Mouse (Mus musculus): ENCODE results near the gene Eif3g. TPM values are rescaled to one million over a fixed set of nuclear protein-coding genes. Genes with fewer than 3 reads are reported as not detected.

The Eif3g gene
- total RNA-seq, 2 experiments from 2014 or later, result 301 to 325 TPM

DNA sequence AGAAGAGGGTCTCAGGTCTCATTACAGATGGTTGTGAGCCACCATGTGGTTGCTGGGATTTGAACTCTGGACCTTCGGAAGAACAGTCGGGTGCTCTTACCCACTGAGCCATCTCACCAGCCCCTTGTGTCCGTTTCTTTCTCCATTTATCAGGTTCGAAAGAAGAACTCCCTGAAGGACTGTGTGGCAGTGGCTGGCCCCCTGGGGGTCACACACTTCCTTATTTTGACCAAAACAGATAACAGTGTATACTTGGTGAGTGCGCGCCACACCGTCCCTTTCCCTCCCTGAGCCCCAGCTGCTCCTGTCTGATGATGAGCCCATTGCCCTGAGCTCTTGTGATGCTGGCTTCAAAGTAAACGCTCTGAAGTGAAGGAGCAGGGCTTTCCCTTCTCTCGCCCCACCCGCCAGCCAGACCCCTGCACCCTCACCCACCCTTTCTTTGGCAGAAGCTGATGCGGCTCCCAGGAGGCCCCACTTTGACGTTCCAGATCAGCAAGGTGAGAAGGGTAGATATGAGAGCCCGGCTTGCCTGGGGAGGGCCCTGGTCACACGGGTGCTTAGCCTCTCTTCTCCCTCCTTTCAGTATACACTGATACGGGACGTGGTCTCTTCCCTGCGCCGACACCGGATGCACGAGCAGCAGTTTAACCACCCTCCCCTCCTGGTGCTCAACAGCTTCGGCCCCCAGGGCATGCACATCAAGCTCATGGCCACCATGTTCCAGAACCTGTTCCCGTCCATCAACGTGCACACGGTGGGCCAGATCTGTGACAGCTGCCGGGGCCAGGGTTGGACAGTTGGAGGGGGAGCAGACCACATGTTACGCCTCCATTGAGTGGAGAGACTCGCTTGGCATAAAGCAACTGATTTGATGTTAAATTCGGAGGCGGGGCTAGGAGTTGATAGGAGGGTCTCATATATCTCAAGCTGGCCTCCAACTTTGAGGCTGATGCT is 9.0 kb downstream of the Eif3g start:
- ATAC-seq (replicated peaks; ENCODE audit: low FRiP score, low TSS enrichment, poor library complexity, severe bottlenecking), result peak; percentile 38

DNA sequence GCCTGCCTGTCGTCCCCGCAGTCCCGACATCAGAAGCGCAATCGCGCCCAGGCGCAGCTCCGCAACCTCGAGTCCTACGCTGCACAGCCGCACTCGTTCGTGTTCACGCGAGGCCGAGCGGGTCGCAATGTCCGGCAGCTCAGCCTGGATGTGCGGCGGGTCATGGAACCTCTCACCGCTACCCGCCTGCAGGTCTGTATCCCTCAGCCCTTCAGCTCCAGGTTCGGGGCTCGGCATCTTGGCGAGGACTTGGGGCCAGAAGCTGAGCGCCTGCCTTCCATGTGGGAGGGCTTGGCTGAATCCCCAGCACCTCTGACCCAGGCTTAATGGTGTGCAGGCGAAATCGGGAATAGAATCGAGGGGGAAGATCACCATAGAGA is 10.0 kb downstream of the Eif3g start:
- peak; percentile 3 for ATAC-seq (replicated peaks; ENCODE audit: low FRiP score, low TSS enrichment, poor library complexity, severe bottlenecking)

DNA sequence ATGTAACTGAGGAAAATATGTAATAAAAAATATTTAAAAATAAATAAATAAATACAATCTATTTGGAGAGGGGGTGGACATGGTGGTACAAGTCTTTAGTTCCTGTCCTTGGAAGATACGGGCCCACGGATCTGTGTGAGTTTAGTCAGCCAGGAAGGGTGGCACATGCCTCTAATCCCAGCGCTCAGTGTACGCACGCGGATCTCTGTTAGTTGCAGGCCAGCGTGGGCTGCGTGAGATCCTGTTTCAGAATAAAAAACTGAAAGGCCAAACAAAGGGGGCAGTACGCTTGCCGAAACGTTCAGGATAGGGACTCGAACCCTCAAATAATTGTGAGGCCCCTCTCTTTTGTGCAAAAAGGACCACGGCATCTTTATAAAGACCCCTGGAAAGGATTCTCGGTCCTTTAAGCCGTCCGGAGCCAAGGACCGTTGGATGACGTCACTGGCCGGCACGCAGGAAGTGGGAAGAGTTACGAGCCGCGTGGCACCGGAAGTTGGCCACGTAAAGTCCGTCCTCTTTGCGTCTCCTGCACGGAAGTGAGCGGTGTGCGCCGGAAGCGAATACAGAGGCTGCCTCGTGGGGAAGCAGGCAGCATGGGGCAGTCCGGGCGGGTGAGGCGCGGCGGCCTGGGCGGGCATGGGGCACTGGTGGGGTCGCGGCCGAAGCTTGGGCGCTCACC is 10.6 kb downstream of the Eif3g start, which contains the start of gene Ppan:
Ppan (plus strand) TSS at position 472 of the 682 bp plus-strand sequence.
- peak; percentile 81 for ATAC-seq (replicated peaks; ENCODE audit: low FRiP score, low TSS enrichment, poor library complexity, severe bottlenecking)

DNA sequence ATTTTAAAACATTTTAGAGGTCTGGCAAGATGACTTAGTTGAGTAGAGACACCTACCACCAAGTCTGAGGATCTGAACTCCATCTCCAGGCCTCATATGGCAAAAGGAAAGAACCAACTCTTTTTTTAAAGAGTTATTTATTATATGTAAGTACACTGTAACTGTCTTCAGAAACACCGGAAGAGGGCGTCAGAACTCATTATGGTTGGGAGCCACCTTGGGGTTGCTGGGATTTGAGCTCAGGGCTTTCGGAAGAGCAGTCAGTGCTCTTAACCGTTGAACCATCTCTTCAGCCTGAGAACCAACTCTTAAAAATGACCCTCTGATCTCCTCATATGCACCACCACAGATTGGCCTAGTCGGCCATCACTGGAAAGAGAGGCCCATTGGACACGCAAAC is 11.2 kb downstream of the Eif3g start:
- no peak for ATAC-seq (replicated peaks; ENCODE audit: low FRiP score, low TSS enrichment, poor library complexity, severe bottlenecking)

DNA sequence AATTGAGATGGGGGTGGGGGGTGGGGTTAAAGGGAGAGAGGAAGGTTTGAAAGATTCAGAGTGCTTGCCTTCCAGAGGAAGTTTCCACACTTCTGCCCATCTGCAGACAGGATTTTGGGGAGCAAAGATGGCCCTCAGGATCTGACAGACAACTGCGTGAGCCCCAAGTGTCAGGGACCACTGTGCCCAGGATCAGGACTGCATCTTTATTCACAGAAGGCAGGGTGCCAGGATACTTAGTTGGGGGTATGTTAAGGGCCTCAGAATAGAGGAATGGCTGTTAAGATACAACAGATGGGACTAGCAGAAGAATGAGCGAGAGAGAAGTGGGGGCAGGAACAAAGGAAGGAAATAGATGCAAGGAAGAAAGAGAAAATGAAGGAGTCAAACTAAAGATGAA is 11.9 kb downstream of the Eif3g start:
- no peak for ATAC-seq (replicated peaks; ENCODE audit: low FRiP score, low TSS enrichment, poor library complexity, severe bottlenecking)

DNA sequence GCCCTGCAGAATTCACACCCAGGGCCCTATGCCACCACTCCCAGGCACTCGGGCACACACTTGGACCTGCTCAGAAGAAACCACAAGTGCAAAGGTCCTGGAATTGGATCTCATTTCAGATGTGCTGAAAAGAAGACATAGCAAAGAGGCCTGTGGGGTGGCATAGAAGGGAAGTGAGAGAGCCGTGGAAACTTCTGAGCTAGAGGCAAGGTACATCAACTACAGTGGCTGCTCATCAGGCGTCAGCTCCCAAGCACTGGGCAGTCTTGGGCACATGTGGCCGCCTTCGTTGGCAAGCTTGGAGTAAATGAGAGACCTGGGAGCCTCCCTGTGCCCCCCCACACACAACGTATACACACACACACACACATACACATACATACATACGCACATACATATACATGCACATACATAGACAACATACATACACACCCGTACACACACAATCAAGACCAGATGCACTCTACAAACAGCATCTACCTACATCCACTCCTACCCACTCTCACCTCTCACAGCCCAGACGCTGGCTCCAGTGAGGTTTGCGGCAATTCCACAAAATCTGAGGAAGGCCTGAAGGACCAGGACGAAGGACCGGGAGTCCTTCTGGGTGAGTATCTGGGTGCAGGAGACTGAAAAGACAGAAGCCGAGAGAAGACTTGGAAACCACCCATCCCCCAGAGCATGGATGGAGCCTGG is 19.2 kb downstream of the Eif3g start, which contains the start of gene Angptl6:
Angptl6 (minus strand) TSS at position 631 of the 696 bp plus-strand sequence.
- no peak for ATAC-seq (replicated peaks; ENCODE audit: low FRiP score, low TSS enrichment, poor library complexity, severe bottlenecking)

DNA sequence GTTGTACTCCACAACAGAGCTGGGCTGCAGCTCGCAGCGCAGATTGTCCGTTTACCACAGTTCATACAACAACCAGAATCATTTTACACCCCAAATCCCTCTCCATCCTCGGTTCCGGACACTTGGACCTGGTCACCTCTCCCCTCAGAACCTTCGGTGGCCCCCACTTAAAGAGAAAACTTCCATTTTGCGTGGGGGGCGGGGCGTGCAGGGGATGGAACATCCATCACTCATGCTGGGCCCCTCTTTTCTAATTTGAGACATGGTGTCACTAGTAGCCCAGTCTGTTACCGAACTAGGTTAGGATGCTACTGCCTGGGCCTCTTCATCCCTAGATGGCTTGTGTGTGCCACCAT is 19.7 kb downstream of the Eif3g start:
- ATAC-seq (replicated peaks; ENCODE audit: low FRiP score, low TSS enrichment, poor library complexity, severe bottlenecking), result no peak

DNA sequence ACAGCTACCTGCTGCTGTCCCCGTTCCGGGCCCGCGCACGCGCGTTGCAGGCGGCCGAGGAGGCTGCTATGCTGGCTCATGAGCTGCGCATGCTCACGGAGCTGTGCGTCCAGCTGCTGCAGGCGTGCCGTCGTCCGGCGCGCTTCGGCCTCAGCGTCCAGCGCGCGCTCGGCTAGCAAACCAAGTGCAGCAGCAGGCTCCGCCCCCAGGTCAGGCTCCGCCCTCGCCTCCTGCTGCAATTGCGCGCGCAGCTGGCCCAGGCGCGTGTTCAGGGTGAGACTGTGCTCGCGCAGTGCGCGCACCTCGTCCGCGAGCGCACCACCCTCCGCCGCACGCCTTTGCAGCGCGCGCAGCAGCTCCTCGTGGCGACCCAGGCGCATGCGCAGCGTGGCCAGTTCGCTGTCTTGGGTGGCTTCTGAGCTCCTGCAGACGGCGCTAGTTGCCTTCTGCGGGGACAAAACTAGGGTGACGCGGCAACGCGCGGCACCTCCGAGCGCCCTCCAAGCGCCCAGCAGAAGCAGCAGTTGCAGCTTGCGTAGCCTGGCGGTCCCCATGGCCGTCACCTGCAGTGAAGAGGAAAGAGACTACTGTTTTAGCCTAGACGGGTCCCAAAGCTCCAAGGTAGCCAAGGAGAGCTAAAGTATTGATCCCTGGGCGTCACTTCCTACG is 20.2 kb downstream of the Eif3g start:
- peak; percentile 84 for ATAC-seq (replicated peaks; ENCODE audit: low FRiP score, low TSS enrichment, poor library complexity, severe bottlenecking)

DNA sequence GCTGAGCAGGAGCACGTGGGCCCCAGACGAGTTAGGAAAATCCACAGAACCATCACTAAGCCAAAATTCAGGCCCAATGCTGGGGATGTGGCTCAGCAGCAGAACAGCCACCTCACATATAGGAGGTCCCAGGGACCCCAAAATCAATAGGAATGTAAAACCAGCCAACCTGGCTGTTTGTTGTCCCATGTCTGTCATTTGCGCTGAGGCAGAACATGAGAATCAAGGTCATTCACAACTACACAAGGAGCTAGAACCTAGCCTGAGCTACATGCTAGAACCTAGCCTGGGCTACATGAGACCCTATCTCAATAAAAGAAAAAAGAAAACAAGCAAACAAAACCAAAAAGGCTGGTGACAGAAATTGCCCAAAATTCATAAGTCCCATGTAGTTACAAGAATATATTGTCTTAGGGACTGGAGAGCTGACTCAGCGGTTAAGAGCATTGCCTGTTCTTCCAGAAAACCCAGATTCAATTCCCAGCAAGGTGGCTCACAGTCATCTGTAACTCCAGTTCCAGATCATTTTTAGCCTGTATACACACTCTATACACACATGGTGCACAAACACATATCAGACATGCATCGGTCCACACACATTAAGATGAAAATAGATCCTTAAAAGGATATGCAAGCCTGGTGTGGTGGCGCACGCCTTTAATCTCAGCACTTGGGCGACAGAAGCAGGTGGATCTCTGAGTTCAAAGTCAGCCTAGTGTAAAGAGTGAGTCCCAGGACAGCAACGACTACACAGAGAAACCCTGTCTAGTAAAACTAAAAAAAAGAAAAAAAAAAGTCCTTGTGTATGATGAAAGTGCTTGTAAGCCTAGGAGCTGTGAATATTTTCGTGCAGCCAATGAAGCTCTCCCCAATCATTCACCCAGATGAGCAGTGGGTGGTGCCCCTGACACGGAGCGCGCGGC is 21.0 kb downstream of the Eif3g start:
- no peak for ATAC-seq (replicated peaks; ENCODE audit: low FRiP score, low TSS enrichment, poor library complexity, severe bottlenecking)

DNA sequence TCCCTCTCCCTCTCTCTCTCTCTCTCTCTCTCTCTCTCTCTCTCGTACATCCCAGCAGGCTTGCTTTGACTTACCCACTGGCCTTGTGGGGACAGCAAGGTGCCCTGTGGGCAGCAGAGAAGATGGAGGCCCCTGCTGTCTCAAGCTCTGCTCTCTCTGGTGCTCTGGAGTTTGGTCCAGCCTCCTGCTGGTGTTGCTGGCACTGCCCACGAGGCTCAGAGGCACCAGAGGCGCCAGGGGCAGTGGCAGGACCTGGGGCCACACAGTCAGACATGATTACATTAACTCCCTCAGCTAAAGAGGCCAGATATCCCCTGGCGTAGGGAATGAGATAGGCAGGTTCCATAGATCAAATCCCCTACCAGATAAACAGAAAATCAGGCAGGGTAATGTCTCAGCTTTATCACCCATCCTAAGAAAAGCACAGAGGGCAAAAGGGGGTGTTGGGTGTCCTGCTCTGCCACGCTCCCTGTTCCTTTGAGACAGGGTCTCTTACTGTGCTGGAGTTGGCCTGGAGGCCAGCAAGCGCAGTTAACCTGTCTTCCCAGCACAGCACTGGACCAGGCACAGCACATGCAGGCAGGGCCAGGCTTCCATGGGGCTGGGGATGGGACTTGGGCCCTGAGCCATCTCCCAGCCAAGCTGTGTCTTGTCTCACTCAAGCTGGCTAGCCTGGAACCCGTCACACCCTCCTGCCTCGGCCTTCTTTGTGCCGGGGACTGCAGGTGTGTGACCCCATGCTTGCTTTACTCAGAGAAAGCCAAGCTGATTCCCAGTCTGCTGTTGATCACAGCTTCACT is 21.9 kb downstream of the Eif3g start:
- ATAC-seq (replicated peaks; ENCODE audit: low FRiP score, low TSS enrichment, poor library complexity, severe bottlenecking), result no peak

DNA sequence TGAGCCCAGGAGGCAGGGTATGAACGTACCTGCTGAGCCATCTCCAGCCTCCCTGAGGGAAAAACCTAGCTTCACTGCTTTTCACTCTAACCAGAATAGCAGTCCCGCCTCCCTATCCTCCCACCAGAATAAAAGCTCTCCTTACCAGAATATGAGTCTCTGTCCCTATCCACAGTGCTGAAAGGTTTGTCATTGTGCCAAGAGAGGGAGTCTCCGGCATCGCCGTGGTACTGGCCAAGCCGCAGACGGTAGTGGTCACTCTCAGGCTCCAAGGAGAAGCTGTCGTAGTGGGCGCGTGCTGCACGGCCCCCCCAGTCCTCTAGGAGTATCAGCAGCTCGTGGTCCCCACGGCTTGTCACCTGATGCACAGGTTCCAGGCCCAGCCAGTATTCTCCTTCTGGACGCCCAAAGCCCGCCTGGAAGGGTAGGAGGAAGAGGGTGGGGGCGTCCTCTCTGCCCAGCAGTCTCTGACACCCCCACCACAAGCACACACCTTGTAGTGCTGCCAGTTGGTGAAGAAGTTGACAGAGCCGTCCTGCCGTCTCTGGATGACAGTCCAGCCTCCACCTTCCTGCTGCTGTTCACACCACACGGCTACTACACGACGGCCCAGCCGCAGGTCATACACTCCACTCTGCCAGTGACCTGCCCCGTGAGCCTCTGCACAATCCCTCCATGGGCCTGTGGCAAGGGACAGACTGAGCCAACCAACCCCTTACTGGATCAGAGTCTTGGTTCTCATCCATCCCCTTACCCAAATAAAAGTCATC is 23.2 kb downstream of the Eif3g start:
- no peak for ATAC-seq (replicated peaks; ENCODE audit: low FRiP score, low TSS enrichment, poor library complexity, severe bottlenecking)

DNA sequence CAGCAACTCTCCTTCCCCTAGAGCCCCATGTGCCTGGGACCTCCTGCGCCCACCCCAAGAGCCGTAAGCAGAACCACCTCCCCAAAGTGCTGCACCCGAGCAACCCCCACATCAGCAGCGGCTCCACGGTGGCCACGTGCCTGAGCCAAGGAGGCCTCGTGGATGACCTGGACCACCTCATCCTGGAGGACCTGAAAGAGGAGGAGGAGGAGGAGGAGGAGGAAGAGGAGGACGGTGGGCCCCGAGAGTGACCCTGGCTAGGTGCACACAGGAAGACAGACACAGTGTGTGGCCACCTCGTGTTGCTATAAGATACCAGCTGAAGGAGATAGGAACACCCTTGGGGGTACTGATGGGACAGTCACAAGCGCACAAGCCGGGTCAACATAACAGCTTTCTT is 24.9 kb downstream of the Eif3g start:
- ATAC-seq (replicated peaks; ENCODE audit: low FRiP score, low TSS enrichment, poor library complexity, severe bottlenecking), result no peak

DNA sequence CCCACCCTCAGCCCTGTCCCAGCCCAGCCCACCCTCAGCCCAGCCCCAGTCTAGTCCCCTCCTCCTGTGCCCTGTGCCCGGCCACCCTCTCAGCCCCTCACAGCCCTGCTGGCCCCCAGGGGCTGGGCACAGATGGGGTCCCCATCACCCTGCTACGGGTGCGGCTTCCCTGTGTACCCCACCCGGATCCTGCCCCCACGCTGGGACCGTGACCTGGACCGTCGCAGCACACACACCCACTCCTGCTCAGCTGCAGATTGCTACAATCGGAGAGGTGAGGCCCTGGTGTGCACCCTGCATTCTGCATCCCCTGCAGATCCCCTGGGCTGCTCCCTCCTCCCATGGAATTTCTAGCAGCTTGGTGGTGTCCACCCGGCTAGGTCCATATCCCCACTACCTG is 25.4 kb downstream of the Eif3g start:
- ATAC-seq (replicated peaks; ENCODE audit: low FRiP score, low TSS enrichment, poor library complexity, severe bottlenecking), result no peak

DNA sequence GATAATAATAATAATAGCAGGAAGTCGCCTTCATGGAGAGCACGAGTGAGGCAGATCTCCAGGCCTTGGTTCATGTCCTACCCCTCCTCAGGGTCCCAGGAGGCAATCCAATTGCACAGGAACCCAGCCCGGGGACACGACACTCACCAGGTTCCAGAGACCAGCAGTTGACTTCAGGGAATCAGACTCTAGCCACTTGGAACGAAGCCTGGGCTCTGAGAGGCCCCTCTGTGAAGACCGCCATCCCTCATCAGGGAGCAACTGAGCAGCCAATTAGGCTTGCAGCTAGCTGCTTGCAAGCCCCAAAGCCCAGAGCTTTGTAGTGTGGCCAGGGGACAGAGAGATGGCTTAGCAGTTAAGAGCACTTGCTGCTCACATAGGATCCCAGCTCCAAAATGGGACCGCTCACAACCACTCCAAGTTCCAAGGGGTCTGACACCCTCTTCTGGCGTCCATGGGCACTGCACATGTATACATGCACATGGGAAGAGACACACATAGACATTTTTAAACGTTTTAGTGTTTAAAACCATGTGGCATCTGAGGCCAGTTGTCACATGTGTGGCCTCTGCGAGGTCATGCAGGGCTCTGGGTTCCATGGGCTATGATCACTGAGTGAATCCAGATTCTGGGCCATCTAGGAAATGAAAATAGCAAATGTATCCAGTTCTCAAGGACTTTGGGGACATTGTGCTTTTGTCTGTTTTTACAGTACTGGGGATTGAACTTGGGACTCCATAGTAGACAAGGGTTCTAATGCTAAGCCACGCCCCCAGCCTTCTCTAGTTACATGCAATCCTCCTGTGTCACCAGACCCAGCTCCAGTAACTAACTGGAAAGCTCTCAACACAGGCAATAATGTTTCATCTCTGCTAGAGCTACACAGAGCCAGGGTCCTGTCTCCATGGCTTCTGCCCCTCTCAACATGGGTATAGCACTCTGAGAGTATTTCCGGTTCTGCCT is 27.9 kb downstream of the Eif3g start:
- 0 out of 2 replicates have a peak, but pooled peaks have one; percentile 24 for ATAC-seq (replicated peaks; ENCODE audit: low FRiP score, low TSS enrichment, poor library complexity, severe bottlenecking)

DNA sequence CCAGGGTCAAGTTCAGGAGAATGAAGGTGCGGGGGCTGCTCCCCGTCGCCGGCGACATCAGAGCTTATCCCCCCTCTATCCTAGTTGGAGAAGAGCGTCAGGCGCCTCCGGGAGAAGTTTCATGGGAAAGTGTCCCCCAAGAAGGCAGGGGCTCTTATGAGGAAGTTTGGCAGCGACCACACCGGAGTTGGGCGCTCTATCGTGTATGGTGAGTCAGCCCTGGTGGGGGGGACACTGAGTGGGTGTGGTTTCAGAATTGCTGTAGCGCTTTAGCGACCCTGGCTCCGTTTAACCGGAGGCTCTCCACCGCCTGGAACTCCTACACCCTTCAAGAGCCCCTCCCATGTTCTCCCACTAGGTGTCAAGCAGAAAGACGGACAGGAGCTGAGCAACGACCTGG is 29.2 kb downstream of the Eif3g start:
- ATAC-seq (replicated peaks; ENCODE audit: low FRiP score, low TSS enrichment, poor library complexity, severe bottlenecking), result 0 out of 2 replicates have a peak, but pooled peaks have one; percentile 23

DNA sequence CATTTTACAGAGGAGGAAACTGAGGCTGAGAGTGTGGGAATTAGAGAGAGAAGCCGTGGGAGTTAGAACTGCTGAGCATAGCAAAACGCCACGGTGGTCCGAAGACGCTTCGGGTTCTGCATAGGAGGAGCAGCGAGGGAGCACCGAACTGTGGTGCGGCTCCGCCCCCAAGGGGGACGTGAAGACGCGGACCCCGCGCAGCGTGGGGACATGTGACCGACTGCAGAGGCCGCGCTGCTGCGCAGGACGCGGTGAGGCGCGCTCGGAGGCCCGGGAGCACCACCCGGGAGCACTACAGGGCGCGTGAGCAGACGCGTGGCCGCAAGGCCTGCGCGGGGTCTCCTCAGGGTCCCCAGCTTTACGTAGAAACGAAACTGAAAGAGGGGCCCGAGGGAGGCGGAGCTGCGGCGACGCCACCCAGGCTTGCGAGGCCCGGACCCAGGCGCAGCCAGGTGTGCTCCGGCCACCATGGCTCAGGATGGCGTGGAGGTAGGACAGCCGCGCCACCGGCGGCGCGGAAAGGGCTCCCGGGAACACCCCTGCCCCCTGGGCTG is 29.9 kb downstream of the Eif3g start, which contains the start of gene A230050P20Rik:
A230050P20Rik (plus strand) TSS at position 195 of the 554 bp plus-strand sequence.
- ATAC-seq (replicated peaks; ENCODE audit: low FRiP score, low TSS enrichment, poor library complexity, severe bottlenecking), result 0 out of 2 replicates have a peak, but pooled peaks have one; percentile 32

Data from megakaryocyte-erythroid progenitor cell, adult 5-6 weeks (primary cell).